Mouse (Mus musculus): ENCODE results near the gene Lypd4. TPM values are rescaled to one million over a fixed set of nuclear protein-coding genes. Genes with fewer than 3 reads are reported as not detected.

The Lypd4 gene
- polyA plus RNA-seq, 1 experiment from 2014 or later = not detected

- Histone ChIP-seq H3K4me3 (ENCODE audit: low read depth, low read length) (peak overlapping the region; percentile 99), H3K4me1 (ENCODE audit: control insufficient read depth, insufficient read depth, low read length) (peaks cover 20% of the 10 kb centered on the region), H3K36me3 (ENCODE audit: control insufficient read depth, insufficient read depth, low read length) (peaks cover 45% of the 10 kb centered on the region), H3K9ac (replicated peaks; ENCODE audit: low read depth, low read length) (peak overlapping the region; percentile 100), H3K27ac (ENCODE audit: low read length) (peak overlapping the region; percentile 91), H3K9me3 (ENCODE audit: control insufficient read depth, low read depth, low read length) (no peaks in the 10 kb centered on the region), H3K27me3 (ENCODE audit: control insufficient read depth, insufficient read depth, low read length) (no peaks in the 10 kb centered on the region), H3K4me2 (replicated peaks; ENCODE audit: low read depth, low read length) (peak overlapping the region; percentile 85)
- peak; percentile 4; the same call in 1 of the 2 replicates for ATAC-seq (ENCODE audit: insufficient number of reproducible peaks, insufficient read depth, low FRiP score, low read depth)
- under 1% methylated on average over 47 of the region's 47 CpGs for WGBS
Observed at GRCm38 (mm10) chr7:24884693-24885291, 15.1 kb upstream of the Lypd4 start.

- peak; percentile 92 for ATAC-seq (ENCODE audit: insufficient number of reproducible peaks, insufficient read depth, low FRiP score, low read depth)
- WGBS = under 1% methylated on average over 57 of the region's 57 CpGs
- peak within 1 kb of the TSS; percentile 85 for H3K4me2 ChIP-seq (replicated peaks; ENCODE audit: low read depth, low read length)
- H3K27me3 ChIP-seq (ENCODE audit: control insufficient read depth, insufficient read depth, low read length) = no peaks in the 10 kb centered on the region
- peak within 1 kb of the TSS; percentile 91 for H3K27ac ChIP-seq (ENCODE audit: low read length)
- H3K9ac ChIP-seq (replicated peaks; ENCODE audit: low read depth, low read length) = peak within 1 kb of the TSS; percentile 100
- H3K36me3 ChIP-seq (ENCODE audit: control insufficient read depth, insufficient read depth, low read length) = peaks cover 38% of the 10 kb centered on the region
- H3K4me3 ChIP-seq (ENCODE audit: low read depth, low read length) = peak within 1 kb of the TSS; percentile 99
- no peaks in the 10 kb centered on the region for H3K9me3 ChIP-seq (ENCODE audit: control insufficient read depth, low read depth, low read length)
- peaks cover 20% of the 10 kb centered on the region for H3K4me1 ChIP-seq (ENCODE audit: control insufficient read depth, insufficient read depth, low read length)
Observed at GRCm38 (mm10) chr7:24883896-24884692, 14.4 kb upstream of the Lypd4 start, which contains the start of gene Rps19. TSS of gene Rps19 (plus strand) at chr7:24884371.

GRCm38 (mm10) chr7:24882416-24883199, 12.9 kb upstream of the Lypd4 start:
- Histone ChIP-seq H3K36me3 (ENCODE audit: control insufficient read depth, insufficient read depth, low read length) (peaks cover 24% of the 10 kb centered on the region), H3K4me2 (replicated peaks; ENCODE audit: low read depth, low read length) (no peak overlapping the region), H3K9ac (replicated peaks; ENCODE audit: low read depth, low read length) (no peak overlapping the region), H3K27me3 (ENCODE audit: control insufficient read depth, insufficient read depth, low read length) (no peaks in the 10 kb centered on the region), H3K4me3 (ENCODE audit: low read depth, low read length) (no peak overlapping the region), H3K4me1 (ENCODE audit: control insufficient read depth, insufficient read depth, low read length) (peaks cover 20% of the 10 kb centered on the region), H3K27ac (ENCODE audit: low read length) (no peak overlapping the region), H3K9me3 (ENCODE audit: control insufficient read depth, low read depth, low read length) (no peaks in the 10 kb centered on the region)
- ATAC-seq (ENCODE audit: insufficient number of reproducible peaks, insufficient read depth, low FRiP score, low read depth) = no peak
- 91% methylated on average over 9 of the region's 9 CpGs for WGBS

- Histone ChIP-seq H3K27me3 (ENCODE audit: control insufficient read depth, insufficient read depth, low read length) (no peaks in the 10 kb centered on the region), H3K36me3 (ENCODE audit: control insufficient read depth, insufficient read depth, low read length) (no peaks in the 10 kb centered on the region), H3K4me1 (ENCODE audit: control insufficient read depth, insufficient read depth, low read length) (no peaks in the 10 kb centered on the region), H3K4me2 (replicated peaks; ENCODE audit: low read depth, low read length) (no peak overlapping the region), H3K4me3 (ENCODE audit: low read depth, low read length) (no peak overlapping the region), H3K9ac (replicated peaks; ENCODE audit: low read depth, low read length) (no peak overlapping the region), H3K9me3 (ENCODE audit: control insufficient read depth, low read depth, low read length) (no peaks in the 10 kb centered on the region), H3K27ac (ENCODE audit: low read length) (no peak overlapping the region)
- 43% methylated on average over 2 of the region's 2 CpGs for WGBS
- no peak for ATAC-seq (ENCODE audit: insufficient number of reproducible peaks, insufficient read depth, low FRiP score, low read depth)
Observed at GRCm38 (mm10) chr7:24879620-24880019, 9.9 kb upstream of the Lypd4 start.

GRCm38 (mm10) chr7:24877588-24877987, 7.8 kb upstream of the Lypd4 start:
- Histone ChIP-seq H3K9ac (replicated peaks; ENCODE audit: low read depth, low read length) (no peak overlapping the region), H3K4me2 (replicated peaks; ENCODE audit: low read depth, low read length) (no peak overlapping the region), H3K36me3 (ENCODE audit: control insufficient read depth, insufficient read depth, low read length) (no peaks in the 10 kb centered on the region), H3K4me1 (ENCODE audit: control insufficient read depth, insufficient read depth, low read length) (no peaks in the 10 kb centered on the region), H3K27me3 (ENCODE audit: control insufficient read depth, insufficient read depth, low read length) (no peaks in the 10 kb centered on the region), H3K4me3 (ENCODE audit: low read depth, low read length) (no peak overlapping the region), H3K9me3 (ENCODE audit: control insufficient read depth, low read depth, low read length) (no peaks in the 10 kb centered on the region), H3K27ac (ENCODE audit: low read length) (no peak overlapping the region)
- WGBS = 55% methylated on average over 3 of the region's 3 CpGs
- ATAC-seq (ENCODE audit: insufficient number of reproducible peaks, insufficient read depth, low FRiP score, low read depth) = no peak

- Histone ChIP-seq H3K27ac (ENCODE audit: low read length) (no peak overlapping the region), H3K9ac (replicated peaks; ENCODE audit: low read depth, low read length) (no peak overlapping the region), H3K9me3 (ENCODE audit: control insufficient read depth, low read depth, low read length) (no peaks in the 10 kb centered on the region), H3K4me2 (replicated peaks; ENCODE audit: low read depth, low read length) (no peak overlapping the region), H3K27me3 (ENCODE audit: control insufficient read depth, insufficient read depth, low read length) (no peaks in the 10 kb centered on the region), H3K36me3 (ENCODE audit: control insufficient read depth, insufficient read depth, low read length) (no peaks in the 10 kb centered on the region), H3K4me3 (ENCODE audit: low read depth, low read length) (no peak overlapping the region), H3K4me1 (ENCODE audit: control insufficient read depth, insufficient read depth, low read length) (no peaks in the 10 kb centered on the region)
- WGBS = 63% methylated on average over 17 of the region's 17 CpGs
- ATAC-seq (ENCODE audit: insufficient number of reproducible peaks, insufficient read depth, low FRiP score, low read depth) = no peak
Observed at GRCm38 (mm10) chr7:24869080-24869479, 661 bp downstream of the Lypd4 start.

GRCm38 (mm10) chr7:24864156-24864555, 5.6 kb downstream of the Lypd4 start:
- Histone ChIP-seq H3K4me1 (ENCODE audit: control insufficient read depth, insufficient read depth, low read length) (no peaks in the 10 kb centered on the region), H3K36me3 (ENCODE audit: control insufficient read depth, insufficient read depth, low read length) (no peaks in the 10 kb centered on the region), H3K9me3 (ENCODE audit: control insufficient read depth, low read depth, low read length) (no peaks in the 10 kb centered on the region), H3K27ac (ENCODE audit: low read length) (no peak overlapping the region), H3K9ac (replicated peaks; ENCODE audit: low read depth, low read length) (no peak overlapping the region), H3K4me2 (replicated peaks; ENCODE audit: low read depth, low read length) (no peak overlapping the region), H3K27me3 (ENCODE audit: control insufficient read depth, insufficient read depth, low read length) (no peaks in the 10 kb centered on the region), H3K4me3 (ENCODE audit: low read depth, low read length) (no peak overlapping the region)
- 26% methylated on average over 6 of the region's 6 CpGs for WGBS
- no peak for ATAC-seq (ENCODE audit: insufficient number of reproducible peaks, insufficient read depth, low FRiP score, low read depth)

- H3K9me3 ChIP-seq (ENCODE audit: control insufficient read depth, low read depth, low read length) = no peaks in the 10 kb centered on the region
- ATAC-seq (ENCODE audit: insufficient number of reproducible peaks, insufficient read depth, low FRiP score, low read depth) = no peak
- no peaks in the 10 kb centered on the region for H3K27me3 ChIP-seq (ENCODE audit: control insufficient read depth, insufficient read depth, low read length)
- H3K27ac ChIP-seq (ENCODE audit: low read length) = no peak overlapping the region
- no peaks in the 10 kb centered on the region for H3K36me3 ChIP-seq (ENCODE audit: control insufficient read depth, insufficient read depth, low read length)
- no peaks in the 10 kb centered on the region for H3K4me1 ChIP-seq (ENCODE audit: control insufficient read depth, insufficient read depth, low read length)
- 87% methylated on average over 4 of the region's 4 CpGs for WGBS
- H3K4me2 ChIP-seq (replicated peaks; ENCODE audit: low read depth, low read length) = no peak overlapping the region
- no peak overlapping the region for H3K9ac ChIP-seq (replicated peaks; ENCODE audit: low read depth, low read length)
- no peak overlapping the region for H3K4me3 ChIP-seq (ENCODE audit: low read depth, low read length)
Observed at GRCm38 (mm10) chr7:24862853-24863252, 6.9 kb downstream of the Lypd4 start.
